Mouse (Mus musculus) left cerebral cortex, postnatal 36 days (tissue): ENCODE measurements at regions not wholly inside any gene's neighbourhood (a gene's known extent, or its start where the extent isn't known, plus 50 kb on each side); places are given as distances from the start of the nearest gene placed in this dataset.

Experiments used
- DNase-seq, 2 experiments: peaks; one replicate each; pipeline ENCODE4 v3.0.0; 2021 to 2022; ENCODE audit warnings: low spot score in 2 of 2, mixed read lengths in 1 of 2
- intact Hi-C: fragments of 180-260 bp; cut with DNase I; formaldehyde crosslinking; loops from one replicate; pipeline ENCODE4 v1.15.1; 2025

- intact Hi-C loops: no loop called here
- DNase-seq: peak; percentile 64
These were observed 54.6 kb upstream of the Cit start for GRCm38 (mm10) chr5:115790436-115790835.
